Mouse (Mus musculus) frontal cortex, postnatal 36 days (tissue): Measurements from ENCODE around the gene Ciao2b.
A peak's percentile ranks its signal among the peaks of the same experiment; 100 is the strongest.

Source experiments
- DNase-seq, 2 experiments: peaks; one replicate each; pipeline ENCODE4 v3.0.0; 2022; ENCODE audit warnings: low spot score in 2 of 2

The Ciao2b gene

DNA sequence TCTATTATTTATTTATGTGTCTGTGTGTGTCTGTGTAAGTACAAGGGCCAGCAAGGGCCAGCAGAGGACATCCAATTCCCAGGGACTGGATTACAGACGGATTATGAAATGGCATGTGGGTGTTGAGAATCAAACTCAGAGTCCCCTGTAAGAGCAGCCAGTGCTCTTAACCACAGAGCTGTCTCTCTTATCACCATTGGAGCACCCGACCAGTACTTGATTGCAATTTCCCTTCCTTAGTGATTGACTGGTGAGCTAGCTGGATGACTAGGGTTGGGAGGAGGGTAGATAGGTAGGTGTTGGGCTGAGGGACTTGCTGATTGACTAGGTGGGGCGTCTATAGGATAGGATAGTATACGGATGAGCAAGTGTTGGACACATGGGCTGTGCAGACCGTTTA lies 21.0 kb downstream of the Ciao2b start:
- DNase-seq, result no peak

GRCm38 (mm10) chr8:104613119-104613518 lies 28.6 kb downstream of the Ciao2b start:
- DNase-seq, result no peak

DNA sequence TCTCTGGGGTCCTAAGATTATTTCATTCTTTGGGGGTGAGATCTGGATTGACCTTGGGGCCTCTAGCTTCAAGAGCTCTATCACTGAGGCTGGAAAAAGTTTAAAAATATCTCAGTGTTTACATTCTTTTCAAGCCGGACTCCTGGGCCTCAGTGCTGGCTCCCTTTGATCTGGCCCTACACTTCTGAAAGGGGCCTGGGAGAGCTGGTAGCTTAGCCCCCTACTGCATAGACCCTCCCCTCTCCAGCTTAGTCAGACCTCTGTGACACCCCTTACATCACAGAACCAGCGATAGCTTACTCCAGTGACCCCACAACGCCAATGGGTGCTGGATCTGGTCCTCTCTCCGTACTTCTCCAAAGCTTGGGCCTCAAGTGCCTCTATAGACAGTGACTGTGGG lies 30.2 kb downstream of the Ciao2b start:
- no peak for DNase-seq

GRCm38 (mm10) chr8:104610185-104610766 lies 31.5 kb downstream of the Ciao2b start:
- DNase-seq, result no peak

GRCm38 (mm10) chr8:104609222-104609621 lies 32.5 kb downstream of the Ciao2b start:
- DNase-seq, result no peak

DNA sequence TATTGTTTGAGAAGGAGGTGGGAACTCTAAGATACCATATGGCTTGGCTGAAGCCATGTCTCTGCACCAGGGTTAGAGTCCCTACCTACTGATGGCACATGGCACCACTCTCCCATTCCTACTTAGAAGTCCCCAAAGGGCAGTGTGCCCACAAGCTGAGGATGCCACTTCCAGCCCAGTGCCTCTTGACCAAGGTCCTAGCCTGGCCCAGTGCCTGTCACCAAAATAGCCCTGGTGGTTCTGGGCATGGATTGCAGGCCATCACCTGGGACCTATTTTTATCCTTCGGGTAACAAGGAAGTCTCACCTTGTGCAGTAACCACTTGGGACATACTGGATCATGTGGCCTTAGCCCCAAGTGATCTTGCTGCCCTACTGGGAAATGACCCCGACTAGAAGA lies 33.8 kb downstream of the Ciao2b start:
- no peak for DNase-seq

DNA sequence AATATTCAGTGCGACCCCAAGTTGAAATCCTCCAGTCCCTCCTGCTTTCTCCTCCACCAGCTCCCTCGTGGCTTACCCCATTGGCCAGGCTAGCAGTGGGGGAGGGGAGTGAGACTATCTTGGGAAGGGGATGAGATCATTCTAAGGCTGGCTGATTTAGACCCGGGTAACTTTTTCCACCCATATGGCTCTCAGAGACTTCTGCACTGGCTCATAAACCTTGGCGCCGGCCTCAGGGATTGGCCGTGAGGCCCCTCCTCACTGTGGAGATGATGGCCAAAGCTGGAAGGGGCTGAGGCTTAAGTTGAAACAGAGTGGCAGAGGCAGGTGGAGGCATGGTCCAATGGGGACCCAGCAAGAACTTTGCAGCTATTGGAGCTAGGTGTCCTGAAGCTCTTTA lies 35.4 kb downstream of the Ciao2b start:
- DNase-seq, result no peak

DNA sequence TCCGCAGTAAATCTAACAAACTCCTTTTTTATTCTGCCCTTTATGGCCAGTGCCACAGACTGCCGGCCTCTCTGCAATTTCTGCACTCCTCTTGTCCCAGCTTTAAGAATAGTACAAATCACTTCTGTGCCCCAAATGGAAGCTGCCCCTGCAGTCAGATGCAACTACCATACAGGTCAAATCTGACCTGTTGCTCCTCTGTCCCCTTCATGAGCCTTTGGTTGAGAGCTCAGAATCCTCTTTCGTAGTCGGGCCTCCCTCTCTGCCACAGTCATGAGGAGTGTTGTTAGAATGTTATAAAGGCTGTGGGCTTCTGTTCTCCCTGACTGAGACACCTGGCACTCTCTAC lies 38.5 kb downstream of the Ciao2b start:
- no peak for DNase-seq

DNA sequence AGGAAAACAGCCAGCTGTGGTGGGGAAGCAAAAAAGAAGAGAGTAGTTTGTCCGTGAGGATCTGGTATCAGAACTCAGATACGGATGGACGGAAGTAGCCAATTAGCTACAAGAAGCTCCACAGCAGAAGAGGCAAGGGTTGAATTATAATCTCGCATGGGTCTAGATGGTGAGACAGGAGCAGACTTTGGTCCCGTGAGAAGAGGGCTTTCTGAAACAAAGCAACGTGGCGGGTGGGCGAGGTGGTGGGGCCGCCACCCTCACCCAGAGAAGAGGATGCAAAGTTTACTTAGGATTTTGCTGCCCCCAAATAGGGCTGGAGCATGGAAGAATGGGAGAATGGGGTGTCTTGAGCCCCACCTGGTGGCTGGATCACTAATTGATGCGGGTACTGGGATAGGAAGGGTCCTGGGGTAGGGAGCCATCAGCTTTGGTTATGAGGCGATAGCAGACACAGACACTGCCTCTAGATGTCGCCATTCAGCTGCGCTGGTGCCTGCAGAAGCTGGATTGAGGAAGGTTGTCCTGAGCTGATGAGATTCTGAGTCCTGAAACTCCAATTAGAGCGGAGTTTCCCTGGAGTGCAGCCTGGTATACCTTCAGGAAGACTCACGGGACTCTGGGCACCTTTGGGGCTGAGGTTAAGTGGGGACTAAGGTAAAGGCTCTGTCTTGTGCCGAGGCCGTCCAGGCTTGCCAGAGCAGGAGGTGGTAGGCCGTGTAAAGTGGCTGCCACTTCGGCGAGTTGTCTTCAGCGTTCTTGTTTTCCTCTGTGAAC lies 39.1 kb downstream of the Ciao2b start:
- DNase-seq, result peak; percentile 76 to 86

DNA sequence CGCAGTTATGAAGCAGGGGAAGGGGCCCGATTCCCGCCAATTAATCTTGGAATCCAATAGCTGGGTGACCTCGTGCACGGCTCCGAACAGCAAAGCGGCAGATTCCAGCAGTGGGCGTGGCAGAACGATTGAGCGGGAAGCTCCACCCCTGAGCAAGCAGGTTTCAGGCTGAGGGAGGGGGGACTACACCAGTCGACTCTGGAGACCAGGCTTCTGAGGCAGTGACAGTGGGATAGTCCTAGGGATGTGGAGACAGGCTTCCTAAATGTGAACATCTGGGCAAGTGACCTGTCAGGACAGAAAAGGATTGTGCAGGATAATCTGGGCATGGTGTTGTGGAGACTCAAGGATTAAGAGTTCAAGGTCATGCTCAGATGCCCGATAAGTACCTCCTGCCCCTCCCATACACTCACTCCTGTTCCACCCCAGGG lies 39.8 kb downstream of the Ciao2b start:
- no peak for DNase-seq

- no peak for DNase-seq
Measured at GRCm38 (mm10) chr8:104601386-104601785, 40.4 kb downstream of the Ciao2b start.

- DNase-seq, result no peak
Measured at GRCm38 (mm10) chr8:104598496-104598895, 43.3 kb downstream of the Ciao2b start.

DNA sequence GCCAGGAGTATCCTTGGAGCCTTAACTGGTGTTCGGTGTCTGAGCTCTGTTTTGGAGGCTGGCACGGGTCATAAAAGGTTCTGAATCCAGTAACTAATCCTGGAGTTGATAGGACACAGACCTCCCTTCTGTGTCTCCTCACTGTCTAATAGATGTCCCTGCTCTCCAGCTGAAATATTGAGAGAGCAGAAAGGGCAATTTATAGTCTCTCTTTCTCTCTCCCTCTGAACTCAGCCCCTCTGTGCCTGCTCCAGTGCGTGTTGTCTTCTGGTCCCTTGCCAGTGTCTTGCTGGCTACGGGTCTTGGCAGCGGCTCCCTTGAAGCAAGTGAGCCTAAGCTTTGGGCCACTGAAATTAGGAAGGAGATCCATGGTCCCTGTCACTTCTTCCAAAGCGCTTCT lies 44.1 kb downstream of the Ciao2b start:
- no peak for DNase-seq

GRCm38 (mm10) chr8:104595773-104596536 lies 45.8 kb downstream of the Ciao2b start:
- no peak for DNase-seq

- no peak for DNase-seq
Measured at GRCm38 (mm10) chr8:104594611-104595362, 47.0 kb downstream of the Ciao2b start.

DNA sequence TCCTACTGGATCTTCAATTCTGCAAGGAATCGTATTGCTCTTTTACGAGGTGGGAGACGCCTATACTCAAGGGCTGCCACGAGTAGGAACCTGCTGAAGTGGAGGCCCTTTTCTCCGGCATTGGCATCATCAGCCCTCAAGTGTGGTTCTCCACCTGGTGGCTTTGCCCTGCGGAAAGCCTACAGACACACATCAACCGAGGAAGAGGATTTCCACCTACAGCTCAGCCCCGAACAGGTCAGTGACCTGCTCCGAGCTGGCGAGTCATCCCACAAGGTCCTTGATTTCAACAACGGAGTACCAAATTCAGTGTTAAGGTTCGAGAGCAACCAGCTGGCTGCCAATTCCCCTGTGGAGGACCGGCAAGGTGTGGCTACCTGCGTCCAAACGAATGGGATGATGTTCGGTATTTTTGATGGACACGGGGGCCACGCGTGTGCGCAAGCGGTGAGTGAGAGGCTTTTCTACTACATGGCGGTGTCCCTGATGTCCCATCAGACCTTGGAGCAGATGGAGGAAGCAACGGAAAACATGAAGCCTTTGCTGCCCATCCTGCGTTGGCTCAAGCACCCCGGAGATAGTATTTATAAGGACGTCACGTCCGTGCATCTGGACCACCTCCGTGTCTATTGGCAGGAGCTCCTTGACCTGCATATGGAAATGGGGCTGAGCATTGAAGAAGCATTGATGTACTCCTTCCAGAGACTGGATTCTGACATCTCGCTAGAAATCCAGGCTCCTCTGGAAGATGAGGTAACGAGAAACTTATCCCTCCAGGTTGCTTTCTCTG lies 48.0 kb downstream of the Ciao2b start:
- no peak for DNase-seq

DNA sequence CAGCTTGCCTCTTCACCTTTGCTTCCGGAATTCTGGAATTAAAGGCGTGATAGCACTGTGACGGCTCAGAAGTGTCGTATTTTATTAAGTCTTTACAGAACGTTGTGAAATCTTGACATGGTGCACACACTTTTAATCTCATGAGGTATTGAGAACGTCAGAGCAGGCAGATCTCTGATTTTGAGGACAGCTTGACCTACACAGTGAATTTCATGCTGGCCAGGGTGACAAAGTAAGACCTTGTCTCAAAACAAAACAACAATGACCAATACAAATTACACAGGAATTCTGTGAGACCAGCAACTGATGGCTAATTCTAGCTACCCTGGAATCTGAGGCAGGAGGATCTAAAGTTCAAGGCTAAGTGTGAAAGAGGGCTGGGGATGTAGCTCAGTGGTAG lies 49.2 kb downstream of the Ciao2b start:
- DNase-seq, result no peak

DNA sequence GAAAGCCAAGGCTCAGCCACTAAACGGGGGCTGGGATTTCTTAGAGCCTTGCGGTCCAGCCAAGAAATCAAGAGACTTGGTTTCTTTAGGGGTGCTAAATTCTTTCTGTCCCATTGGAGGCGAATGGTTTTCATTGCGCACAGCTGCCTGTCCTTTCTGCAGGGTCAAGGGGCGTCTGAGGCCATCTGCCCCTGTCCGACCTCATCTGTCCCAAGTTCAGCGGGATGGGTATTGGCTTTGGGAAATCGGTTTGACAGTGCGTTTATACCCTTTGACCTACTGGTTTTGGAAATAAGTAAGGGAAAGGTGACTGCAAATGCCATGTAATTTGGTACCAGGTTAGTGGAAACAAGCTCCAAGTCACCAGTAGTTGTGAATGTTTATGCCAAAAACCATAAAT lies 49.9 kb downstream of the Ciao2b start:
- DNase-seq, result no peak

GRCm38 (mm10) chr8:104591133-104591834 lies 50.5 kb downstream of the Ciao2b start, which contains the start of gene Pdp2:
Gene Pdp2 (plus strand): TSS chr8:104591451.
- peak; percentile 91 to 94 for DNase-seq

DNA sequence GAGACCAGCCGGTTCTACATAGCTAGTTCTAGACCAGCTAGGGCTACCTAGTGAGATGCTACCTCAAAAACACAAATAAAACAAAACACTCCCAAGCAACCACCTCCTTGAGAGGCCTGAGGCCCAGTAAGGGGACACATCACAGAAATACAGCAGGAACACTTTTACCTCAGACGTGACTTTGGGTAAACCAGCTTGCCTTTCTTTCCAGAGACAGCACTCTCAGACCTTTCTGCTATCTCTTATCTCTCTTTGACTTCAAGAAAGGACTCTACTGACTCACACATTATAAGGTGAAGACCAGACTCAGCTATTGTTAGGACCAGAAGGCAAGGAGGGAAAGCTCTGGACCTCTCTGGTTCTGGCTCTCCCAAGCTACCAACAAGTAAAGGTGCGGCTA lies 51.5 kb downstream of the Ciao2b start:
- no peak for DNase-seq
